Mouse (Mus musculus) embryonic fibroblast, embryonic 13.5 days (primary cell): Measurements from ENCODE around the gene Gm815. TPM values are rescaled to one million over a fixed set of nuclear protein-coding genes. Genes with fewer than 3 reads are reported as not detected.

Experiments used
- H3K27ac ChIP-seq: 2 replicates; pipeline ENCODE4 v1.5.1; 2012; ENCODE audit warnings: low read length, control low read depth, inconsistent platforms; ENCODE audit not compliant: insufficient read depth
- H3K4me1 ChIP-seq: 2 replicates; pipeline ENCODE4 v1.6.1; 2011; ENCODE audit warnings: low read length; ENCODE audit not compliant: control insufficient read depth, insufficient read depth
- H3K4me3 ChIP-seq: 2 replicates; pipeline ENCODE4 v1.5.1; 2011; ENCODE audit warnings: mild to moderate bottlenecking, control low read depth, low read length; ENCODE audit not compliant: insufficient read depth
- CTCF ChIP-seq: IDR thresholded peaks from 2 replicates; pipeline ENCODE4 v1.5.1; 2011; ENCODE audit warnings: mild to moderate bottlenecking, control low read depth, low read length, moderate library complexity, borderline replicate concordance; ENCODE audit not compliant: insufficient read depth
- POLR2A ChIP-seq: IDR thresholded peaks from 2 replicates; pipeline ENCODE4 v1.6.1; 2011; ENCODE audit warnings: low read depth, mild to moderate bottlenecking, control low read depth, low read length, moderate library complexity
- polyA plus RNA-seq: library from polyadenylated mRNA; stranded (reverse); fragments of >200 nt; gene quantifications from 2 replicates; pipeline ENCODE4 v1.2.4, GENCODE M21; 2011; ENCODE audit warnings: low read depth; ENCODE audit not compliant: missing spikeins, insufficient read length

Gene Gm815
- not detected in 2 replicates for polyA plus RNA-seq

- H3K4me1 ChIP-seq: no peaks in the 10 kb centered on the region
- no peak within 1 kb of the TSS for H3K27ac ChIP-seq
- TF ChIP-seq CTCF (no peak), POLR2A (no peak)
- no peak within 1 kb of the TSS for H3K4me3 ChIP-seq
These were observed at the start of gene Gm815 for GRCm38 (mm10) chr19:26885616-26886015. Gene Gm815, plus strand, starts transcription at chr19:26885881.

- Histone ChIP-seq H3K4me3 (no peak overlapping the region), H3K27ac (no peak overlapping the region), H3K4me1 (no peaks in the 10 kb centered on the region)
- TF ChIP-seq POLR2A (no peak), CTCF (no peak)
These were observed 48.1 kb upstream of the Gm815 start for GRCm38 (mm10) chr19:26837626-26838025.

GRCm38 (mm10) chr19:26843896-26844295 lies 41.8 kb upstream of the Gm815 start:
- H3K4me1 ChIP-seq: no peaks in the 10 kb centered on the region
- H3K27ac ChIP-seq: no peak overlapping the region
- TF ChIP-seq POLR2A (no peak), CTCF (no peak)
- no peak overlapping the region for H3K4me3 ChIP-seq

GRCm38 (mm10) chr19:26844813-26845212 lies 40.9 kb upstream of the Gm815 start:
- Histone ChIP-seq H3K4me3 (no peak overlapping the region), H3K4me1 (no peaks in the 10 kb centered on the region), H3K27ac (no peak overlapping the region)
- TF ChIP-seq POLR2A (no peak), CTCF (no peak)

GRCm38 (mm10) chr19:26845276-26846016 lies 40.2 kb upstream of the Gm815 start:
- H3K27ac ChIP-seq: peak overlapping the region; percentile 84
- H3K4me3 ChIP-seq: peak overlapping the region; percentile 74
- H3K4me1 ChIP-seq: no peaks in the 10 kb centered on the region
- TF ChIP-seq POLR2A (peak; percentile 83), CTCF (no peak)

- peak overlapping the region; percentile 74 for H3K4me3 ChIP-seq
- no peak overlapping the region for H3K27ac ChIP-seq
- no peaks in the 10 kb centered on the region for H3K4me1 ChIP-seq
- TF ChIP-seq CTCF (no peak), POLR2A (no peak)
These were observed 39.7 kb upstream of the Gm815 start for GRCm38 (mm10) chr19:26846017-26846285.

- H3K4me1 ChIP-seq: no peaks in the 10 kb centered on the region; the same call in 1 of the 2 replicates
These were observed 34.5 kb upstream of the Gm815 start for GRCm38 (mm10) chr19:26851017-26851782.

GRCm38 (mm10) chr19:26852325-26852900 lies 33.3 kb upstream of the Gm815 start:
- Histone ChIP-seq H3K4me1 (no peaks in the 10 kb centered on the region; the same call in 1 of the 2 replicates), H3K4me3 (no peak overlapping the region), H3K27ac (no peak overlapping the region)
- no peak for TF ChIP-seq CTCF

More at GRCm38 (mm10) chr19:26851017-26851782, 34.5 kb upstream of the Gm815 start:
- Histone ChIP-seq H3K4me3 (no peak overlapping the region), H3K27ac (no peak overlapping the region)
- TF ChIP-seq POLR2A: no peak
- no peak for TF ChIP-seq CTCF

GRCm38 (mm10) chr19:26853701-26854282 lies 31.9 kb upstream of the Gm815 start:
- Histone ChIP-seq H3K27ac (peak overlapping the region; percentile 88), H3K4me1 (peaks cover under 1% of the 10 kb centered on the region; the same call in 1 of the 2 replicates), H3K4me3 (no peak overlapping the region)
- TF ChIP-seq CTCF (no peak), POLR2A (no peak)
